Mouse (Mus musculus) 3T3-L1 (cell line): ENCODE data around the gene Il11ra1.
"Not testable (repeated sequence)": the region's sequence is repeated elsewhere in the genome, so short reads cannot be mapped to it uniquely, and the experiment has no call there.

Experiments
- DNase-seq: peaks from one replicate; pipeline ENCODE4 v3.0.0-alpha.2; 2015; ENCODE audit warnings: low read depth, low spot score

Il11ra1 gene

GRCm38 (mm10) chr4:41679291-41679690 lies 20.5 kb upstream of the Il11ra1 start:
- DNase-seq, result no peak

GRCm38 (mm10) chr4:41681176-41681575 lies 18.6 kb upstream of the Il11ra1 start:
- DNase-seq, result no peak

GRCm38 (mm10) chr4:41681947-41682346 lies 17.8 kb upstream of the Il11ra1 start:
- DNase-seq, result no peak

GRCm38 (mm10) chr4:41682789-41683188 lies 17.0 kb upstream of the Il11ra1 start:
- no peak for DNase-seq

- DNase-seq, result not testable (repeated sequence)
Measured at GRCm38 (mm10) chr4:41683303-41683702, 16.5 kb upstream of the Il11ra1 start.

- DNase-seq, result not testable (repeated sequence)
Measured at GRCm38 (mm10) chr4:41684131-41684930, 15.5 kb upstream of the Il11ra1 start.

GRCm38 (mm10) chr4:41684931-41685453 lies 14.8 kb upstream of the Il11ra1 start:
- DNase-seq, result not testable (repeated sequence)

- DNase-seq, result not testable (repeated sequence)
Measured at GRCm38 (mm10) chr4:41685882-41686492, 13.8 kb upstream of the Il11ra1 start.

- DNase-seq, result not testable (repeated sequence)
Measured at GRCm38 (mm10) chr4:41688562-41688961, 11.2 kb upstream of the Il11ra1 start.

- DNase-seq, result not testable (repeated sequence)
Measured at GRCm38 (mm10) chr4:41690014-41690413, 9.8 kb upstream of the Il11ra1 start.

GRCm38 (mm10) chr4:41693511-41693910 lies 6.3 kb upstream of the Il11ra1 start:
- not testable (repeated sequence) for DNase-seq

GRCm38 (mm10) chr4:41695800-41696199 lies 4.0 kb upstream of the Il11ra1 start:
- DNase-seq, result not testable (repeated sequence)

- DNase-seq, result not testable (repeated sequence)
Measured at GRCm38 (mm10) chr4:41696452-41696851, 3.3 kb upstream of the Il11ra1 start.

- DNase-seq, result peak; percentile 41
Measured at GRCm38 (mm10) chr4:41696930-41697841, 2.6 kb upstream of the Il11ra1 start, which contains the start of gene Cntfr. Gene Cntfr, minus strand, starts transcription at chr4:41697089.

GRCm38 (mm10) chr4:41698421-41699016 lies 1.3 kb upstream of the Il11ra1 start:
- not testable (repeated sequence) for DNase-seq

GRCm38 (mm10) chr4:41700224-41700623 lies 435 bp downstream of the Il11ra1 start:
- not testable (repeated sequence) for DNase-seq

- not testable (repeated sequence) for DNase-seq
Measured at GRCm38 (mm10) chr4:41702226-41702625, 2.4 kb downstream of the Il11ra1 start.

- DNase-seq, result no peak
Measured at GRCm38 (mm10) chr4:41704651-41705050, 4.9 kb downstream of the Il11ra1 start.

GRCm38 (mm10) chr4:41705922-41706754 lies 6.3 kb downstream of the Il11ra1 start:
- no peak for DNase-seq

GRCm38 (mm10) chr4:41707011-41707535 lies 7.3 kb downstream of the Il11ra1 start:
- peak; percentile 62 for DNase-seq
